17 mouse cellular contexts compared by ENCODE assay signal in genomic region chr10:61991481-61992424, GRCm38 (mm10). TPM values are rescaled to one million over a fixed set of nuclear protein-coding genes. Genes with fewer than 3 reads are reported as not detected.
DNase-seq lines count a peak whose midpoint lies in the region; ATAC-seq and TF ChIP-seq lines count a peak whose summit lies in the region.
"Had no signal": no experiment of that assay in that cellular context is flagged by ENCODE, and none has a peak within 500 bp of the region (broad histone marks: within the 10 kb centered on the region; RNA-seq: fewer than 3 reads in every experiment).

No protein-coding gene starts in this region.

- no peak for TF ChIP-seq RAD21 in MEL (IDR thresholded peaks at IDR 0.05; ENCODE audit: low read depth, low read length)

- peak; percentile 58 for TF ChIP-seq CTCF in heart, adult 2 months (IDR thresholded peaks at IDR 0.05)
- peak; percentile 43 for TF ChIP-seq CTCF in lung, postnatal 0 days (IDR thresholded peaks at IDR 0.05)
- no peak for TF ChIP-seq CTCF in lung, adult 2 months (IDR thresholded peaks at IDR 0.05; ENCODE audit: insufficient read depth, low read length)
- no peak for TF ChIP-seq CTCF in MEL (IDR thresholded peaks at IDR 0.05 in 2 of 3, conservative IDR thresholded peaks at IDR 0.05 in 1 of 3; ENCODE audit: control insufficient read depth in 1 of 3, insufficient read depth in 1 of 3, low read depth in 2 of 3, low read length in 3 of 3, poor library complexity in 1 of 3, severe bottlenecking in 1 of 3)

- TF ChIP-seq POLR2A in heart, adult 2 months (IDR thresholded peaks at IDR 0.05; ENCODE audit: insufficient read depth, low read depth, low read length): no peak
- TF ChIP-seq POLR2A in lung, adult 2 months (IDR thresholded peaks at IDR 0.05; ENCODE audit: borderline replicate concordance, extremely low read depth, low read depth, low read length): no peak
- no peak for TF ChIP-seq POLR2A in MEL (IDR thresholded peaks at IDR 0.05; ENCODE audit: control insufficient read depth in 1 of 2, insufficient read depth in 1 of 2, low read depth in 1 of 2, low read length in 2 of 2, poor library complexity in 1 of 2)

- WGBS in heart, adult 2 months: 27% methylated on average over 11 of the region's 11 CpGs
- 24% methylated on average over 11 of the region's 11 CpGs for WGBS in heart, embryonic 11.5 days (ENCODE audit: insufficient replicate concordance)
- 19% methylated on average over 11 of the region's 11 CpGs for WGBS in lung, postnatal 0 days
- WGBS in lung, adult 2 months: 27% methylated on average over 11 of the region's 11 CpGs

- no peaks in the 10 kb centered on the region for H3K9me3 ChIP-seq in heart, embryonic 11.5 days (replicated peaks; ENCODE audit: control insufficient read depth, low read length)
- H3K9me3 ChIP-seq in lung, postnatal 0 days (ENCODE audit: low read length): no peaks in the 10 kb centered on the region
- H3K9me3 ChIP-seq in MEL (replicated peaks; ENCODE audit: insufficient read depth, low read length): no peaks in the 10 kb centered on the region
- H3K9me3 ChIP-seq: embryonic facial prominence, embryonic 12.5 days; limb, embryonic 12.5 days; lung, embryonic 15.5 days; midbrain, embryonic 12.5 days; neural tube, embryonic 13.5 days had no signal

- no peaks in the 10 kb centered on the region for H3K27me3 ChIP-seq in heart, adult 2 months (ENCODE audit: control insufficient read depth, insufficient read depth, low read length)
- peaks cover 2% of the 10 kb centered on the region; the same call in 1 of the 2 replicates for H3K27me3 ChIP-seq in heart, embryonic 11.5 days (ENCODE audit: control insufficient read depth, insufficient read depth, low read length)
- no peaks in the 10 kb centered on the region for H3K27me3 ChIP-seq in lung, postnatal 0 days (replicated peaks; ENCODE audit: insufficient read depth, low read length)
- no peaks in the 10 kb centered on the region for H3K27me3 ChIP-seq in MEL (ENCODE audit: control insufficient read depth in 1 of 2, insufficient read depth in 2 of 2, low read length in 2 of 2)
- H3K27me3 ChIP-seq: embryonic facial prominence, embryonic 12.5 days; limb, embryonic 12.5 days; lung, embryonic 15.5 days; midbrain, embryonic 12.5 days; neural tube, embryonic 13.5 days had no signal

- no peaks in the 10 kb centered on the region for H3K79me2 ChIP-seq in heart, adult 2 months (replicated peaks; ENCODE audit: control insufficient read depth, insufficient read depth, low read length)
- no peaks in the 10 kb centered on the region for H3K79me2 ChIP-seq in MEL (ENCODE audit: control insufficient read depth, insufficient read depth, low read length, poor library complexity)

- H3K27ac ChIP-seq in heart, adult 2 months: no peak overlapping the region
- no peak overlapping the region for H3K27ac ChIP-seq in heart, embryonic 11.5 days (ENCODE audit: low read depth, low read length)
- no peak overlapping the region for H3K27ac ChIP-seq in lung, postnatal 0 days (ENCODE audit: low read length)
- H3K27ac ChIP-seq in MEL (ENCODE audit: control insufficient read depth, low read depth, low read length): no peak overlapping the region
- H3K27ac ChIP-seq: embryonic facial prominence, embryonic 12.5 days; limb, embryonic 12.5 days; lung, embryonic 15.5 days; midbrain, embryonic 12.5 days; neural tube, embryonic 13.5 days had no signal

- ATAC-seq in heart, embryonic 11.5 days (replicated peaks; ENCODE audit: insufficient number of reproducible peaks, low FRiP score, low TSS enrichment): no peak
- no peak for ATAC-seq in lung, postnatal 0 days

- no peak overlapping the region for H3K4me2 ChIP-seq in heart, embryonic 11.5 days
- no peak overlapping the region for H3K4me2 ChIP-seq in lung, postnatal 0 days (replicated peaks; ENCODE audit: low read depth, low read length)
- H3K4me2 ChIP-seq: embryonic facial prominence, embryonic 12.5 days; limb, embryonic 12.5 days; lung, embryonic 15.5 days; midbrain, embryonic 12.5 days; neural tube, embryonic 13.5 days had no signal

- intact Hi-C loops in heart, adult 2 months (cut with DNase I): no loop called here

- H3K36me3 ChIP-seq in heart, adult 2 months (ENCODE audit: control insufficient read depth, insufficient read depth, low read length): no peaks in the 10 kb centered on the region
- no peaks in the 10 kb centered on the region for H3K36me3 ChIP-seq in heart, embryonic 11.5 days (ENCODE audit: control insufficient read depth, insufficient read depth, low read length)
- H3K36me3 ChIP-seq in lung, postnatal 0 days (ENCODE audit: insufficient read depth, low read length): no peaks in the 10 kb centered on the region
- no peaks in the 10 kb centered on the region for H3K36me3 ChIP-seq in MEL (ENCODE audit: control insufficient read depth in 1 of 2, insufficient read depth in 2 of 2, low read length in 2 of 2)
- H3K36me3 ChIP-seq: embryonic facial prominence, embryonic 12.5 days; limb, embryonic 12.5 days; lung, embryonic 15.5 days; midbrain, embryonic 12.5 days; neural tube, embryonic 13.5 days had no signal

- no peak for DNase-seq in heart, adult 2 months
- DNase-seq in lung, postnatal 0 days (ENCODE audit: low spot score): no peak
- DNase-seq in lung, adult 2 months: no peak
- no peak for DNase-seq in MEL (ENCODE audit: low read depth, low spot score)
- DNase-seq in retina, embryonic 14.5 days (ENCODE audit: low spot score): peak; percentile 32
- DNase-seq in natural killer cell, adult 2 months (ENCODE audit: low spot score in 2 of 2): no peak
- DNase-seq in kidney, adult 9 months: no peak
- DNase-seq: adrenal gland, adult 2 months; cerebellum, adult 9-11 months; kidney, postnatal 14 days; thymus, adult 2 months had no signal

- no peaks in the 10 kb centered on the region for H3K4me1 ChIP-seq in heart, adult 2 months (ENCODE audit: control insufficient read depth, insufficient read depth, low read length)
- no peaks in the 10 kb centered on the region for H3K4me1 ChIP-seq in heart, embryonic 11.5 days (ENCODE audit: control insufficient read depth, insufficient read depth, low read length)
- H3K4me1 ChIP-seq in lung, postnatal 0 days (ENCODE audit: insufficient read depth, low read depth, low read length): no peaks in the 10 kb centered on the region
- no peaks in the 10 kb centered on the region for H3K4me1 ChIP-seq in lung, adult 2 months (ENCODE audit: control insufficient read depth, insufficient read depth, low read length)
- H3K4me1 ChIP-seq in MEL (ENCODE audit: control insufficient read depth in 1 of 2, insufficient read depth in 2 of 2, low read length in 2 of 2): no peaks in the 10 kb centered on the region
- H3K4me1 ChIP-seq: embryonic facial prominence, embryonic 12.5 days; limb, embryonic 12.5 days; lung, embryonic 15.5 days; neural tube, embryonic 13.5 days had no signal

- no peak for TF ChIP-seq EP300 in heart, adult 2 months (IDR thresholded peaks at IDR 0.05; ENCODE audit: insufficient read depth, low read depth, low read length)
- no peak for TF ChIP-seq EP300 in lung, postnatal 0 days (IDR thresholded peaks at IDR 0.05)
- no peak for TF ChIP-seq EP300 in MEL (IDR thresholded peaks at IDR 0.05; ENCODE audit: low read depth in 1 of 2, low read length in 2 of 2)

- no peak overlapping the region for H3K4me3 ChIP-seq in heart, adult 2 months
- no peak overlapping the region for H3K4me3 ChIP-seq in heart, embryonic 11.5 days (ENCODE audit: low read depth, low read length)
- no peak overlapping the region for H3K4me3 ChIP-seq in lung, postnatal 0 days (ENCODE audit: low read depth, low read length)
- no peak overlapping the region for H3K4me3 ChIP-seq in lung, adult 2 months (replicated peaks; ENCODE audit: extremely low read depth, low read depth, low read length)
- H3K4me3 ChIP-seq in MEL (ENCODE audit: control insufficient read depth in 1 of 2, insufficient read depth in 1 of 2, low read depth in 2 of 2, low read length in 2 of 2): no peak overlapping the region
- H3K4me3 ChIP-seq: embryonic facial prominence, embryonic 12.5 days; limb, embryonic 12.5 days; lung, embryonic 15.5 days; midbrain, embryonic 12.5 days; neural tube, embryonic 13.5 days had no signal

- H3K9ac ChIP-seq in heart, adult 2 months (ENCODE audit: low read depth, low read length): no peak overlapping the region
- H3K9ac ChIP-seq in heart, embryonic 11.5 days (ENCODE audit: low read depth, low read length): no peak overlapping the region
- H3K9ac ChIP-seq in lung, postnatal 0 days (replicated peaks; ENCODE audit: low read depth): no peak overlapping the region
- H3K9ac ChIP-seq in MEL (ENCODE audit: control insufficient read depth, low read depth, low read length, poor library complexity, severe bottlenecking): no peak overlapping the region
- H3K9ac ChIP-seq: embryonic facial prominence, embryonic 12.5 days; limb, embryonic 12.5 days; lung, embryonic 15.5 days; midbrain, embryonic 12.5 days; neural tube, embryonic 13.5 days had no signal

TF ChIP-seq in MEL, 35 proteins besides CTCF, POLR2A, EP300 and RAD21:
- TF ChIP-seq ZNF384 (IDR thresholded peaks at IDR 0.05; ENCODE audit: low read depth, low read length) (peak; percentile 20; the same call in 1 of the 2 replicates), MYC (IDR thresholded peaks at IDR 0.05; ENCODE audit: low read depth, low read length) (no peak), ZKSCAN1 (IDR thresholded peaks at IDR 0.05; ENCODE audit: low read depth, low read length) (no peak), MYB (IDR thresholded peaks at IDR 0.05; ENCODE audit: low read depth, low read length) (no peak), NRF1 (IDR thresholded peaks at IDR 0.05; ENCODE audit: insufficient read depth, low read depth, low read length, poor library complexity, severe bottlenecking) (no peak), MEF2A (IDR thresholded peaks at IDR 0.05; ENCODE audit: extremely low read depth, insufficient replicate concordance, low read depth, low read length, poor library complexity, severe bottlenecking) (no peak), ZMIZ1 (IDR thresholded peaks at IDR 0.05; ENCODE audit: low read depth, low read length) (no peak)

RNA-seq across cellular contexts. Expression of gene Col13a1, which starts 12.8 kb away (rescaled TPM):
- total RNA-seq in heart, adult 2 months (2021): under 1 TPM; 0.34 to 0.45 TPM
- 0.43 and 0.44 TPM in 2 replicates for polyA plus RNA-seq in heart, adult 2 months (2012; rRNA removed)
- 9.4 and 12.9 TPM in 2 replicates for polyA plus RNA-seq in heart, embryonic 11.5 days (2014; fragmentation: Nextera tagmentation; extraction: Ambion mirVana)
- polyA plus RNA-seq in lung, postnatal 0 days (2015; fragmentation: Nextera tagmentation; extraction: Ambion mirVana): 54.8 and 61.8 TPM in 2 replicates
- polyA plus RNA-seq in lung, adult 2 months (2012; rRNA removed): 24.7 and 25.3 TPM in 2 replicates
- total RNA-seq in MEL (2012; rRNA removed): not detected in 2 replicates
- not detected for polyA plus RNA-seq in MEL (2012; ENCODE audit: insufficient read depth in 1 of 2, insufficient read length in 2 of 2, low read depth in 1 of 2, low replicate concordance in 2 of 2, missing spikeins in 1 of 2)

Comparison
In these comparisons a context has a peak if more than half of its experiments do, and no peak if none do; other contexts are left out.
1. CTCF ChIP-seq: peak in heart, adult 2 months (single experiment) and lung, postnatal 0 days (single experiment); none in lung, adult 2 months (single experiment) and MEL (0 of 3).